Mouse (Mus musculus): ENCODE data around the gene Smarcb1. TPM values are rescaled to one million over a fixed set of nuclear protein-coding genes. Genes with fewer than 3 reads are reported as not detected.

Smarcb1 gene
- polyA plus RNA-seq, 2 experiments from 2014 or later, result 98.5 to 160 TPM

GRCm38 (mm10) chr10:75932891-75933290, 11.5 kb upstream of the Smarcb1 start, which contains the start of gene Chchd10:
Gene Chchd10, plus strand, starts transcription at chr10:75933130.
- no peak for ATAC-seq

- ATAC-seq, result peak; percentile 51
Observed at GRCm38 (mm10) chr10:75932081-75932678, 10.8 kb upstream of the Smarcb1 start.

- no peak for ATAC-seq
Observed at GRCm38 (mm10) chr10:75931311-75931710, 9.9 kb upstream of the Smarcb1 start.

GRCm38 (mm10) chr10:75930304-75930703, 8.9 kb upstream of the Smarcb1 start:
- no peak for ATAC-seq

- no peak for ATAC-seq
Observed at GRCm38 (mm10) chr10:75926396-75926795, 5.0 kb upstream of the Smarcb1 start.

- no peak for ATAC-seq
Observed at GRCm38 (mm10) chr10:75924324-75924723, 2.9 kb upstream of the Smarcb1 start.

GRCm38 (mm10) chr10:75921726-75922560, 526 bp upstream of the Smarcb1 start:
- peak; percentile 19 for ATAC-seq

GRCm38 (mm10) chr10:75919026-75919425, 2.4 kb downstream of the Smarcb1 start:
- no peak for ATAC-seq

- ATAC-seq, result no peak
Observed at GRCm38 (mm10) chr10:75916840-75917239, 4.6 kb downstream of the Smarcb1 start.

- no peak for ATAC-seq
Observed at GRCm38 (mm10) chr10:75915557-75915956, 5.9 kb downstream of the Smarcb1 start.

GRCm38 (mm10) chr10:75913013-75913589, 8.3 kb downstream of the Smarcb1 start:
- no peak for ATAC-seq

GRCm38 (mm10) chr10:75910698-75911097, 10.7 kb downstream of the Smarcb1 start:
- no peak for ATAC-seq

- ATAC-seq, result no peak
Observed at GRCm38 (mm10) chr10:75906882-75907281, 14.5 kb downstream of the Smarcb1 start.

GRCm38 (mm10) chr10:75904391-75904790, 17.0 kb downstream of the Smarcb1 start:
- no peak for ATAC-seq

- no peak for ATAC-seq
Observed at GRCm38 (mm10) chr10:75898846-75899245, 22.6 kb downstream of the Smarcb1 start.

- ATAC-seq, result no peak
Observed at GRCm38 (mm10) chr10:75898039-75898564, 23.3 kb downstream of the Smarcb1 start.

GRCm38 (mm10) chr10:75897373-75897772, 24.0 kb downstream of the Smarcb1 start:
- ATAC-seq, result no peak

GRCm38 (mm10) chr10:75896208-75896607, 25.2 kb downstream of the Smarcb1 start:
- no peak for ATAC-seq

GRCm38 (mm10) chr10:75895730-75896129, 25.7 kb downstream of the Smarcb1 start:
- ATAC-seq, result no peak

GRCm38 (mm10) chr10:75894601-75895000, 26.8 kb downstream of the Smarcb1 start:
- no peak for ATAC-seq

- peak; percentile 98 for ATAC-seq
Observed at GRCm38 (mm10) chr10:75893089-75893750, 28.2 kb downstream of the Smarcb1 start, which contains the start of gene Derl3. Gene Derl3, plus strand, starts transcription at chr10:75893413.

- no peak for ATAC-seq
Observed at GRCm38 (mm10) chr10:75889406-75890153, 31.8 kb downstream of the Smarcb1 start.
